Mouse (Mus musculus) embryonic fibroblast, embryonic 13.5 days (primary cell): ENCODE measurements around the gene Aif1. TPM values are rescaled to one million over a fixed set of nuclear protein-coding genes. Genes with fewer than 3 reads are reported as not detected.

Experiments used
- H3K27ac ChIP-seq: 2 replicates; pipeline ENCODE4 v1.5.1; 2012; ENCODE audit warnings: low read length, control low read depth, inconsistent platforms; ENCODE audit not compliant: insufficient read depth
- H3K4me1 ChIP-seq: 2 replicates; pipeline ENCODE4 v1.6.1; 2011; ENCODE audit warnings: low read length; ENCODE audit not compliant: control insufficient read depth, insufficient read depth
- H3K4me3 ChIP-seq: 2 replicates; pipeline ENCODE4 v1.5.1; 2011; ENCODE audit warnings: mild to moderate bottlenecking, control low read depth, low read length; ENCODE audit not compliant: insufficient read depth
- CTCF ChIP-seq: IDR thresholded peaks from 2 replicates; pipeline ENCODE4 v1.5.1; 2011; ENCODE audit warnings: mild to moderate bottlenecking, control low read depth, low read length, moderate library complexity, borderline replicate concordance; ENCODE audit not compliant: insufficient read depth
- POLR2A ChIP-seq: IDR thresholded peaks from 2 replicates; pipeline ENCODE4 v1.6.1; 2011; ENCODE audit warnings: low read depth, mild to moderate bottlenecking, control low read depth, low read length, moderate library complexity
- polyA plus RNA-seq: library from polyadenylated mRNA; stranded (reverse); fragments of >200 nt; gene quantifications from 2 replicates; pipeline ENCODE4 v1.2.4, GENCODE M21; 2011; ENCODE audit warnings: low read depth; ENCODE audit not compliant: missing spikeins, insufficient read length

Aif1 gene
- not detected in 2 replicates for polyA plus RNA-seq

- H3K27ac ChIP-seq = no peak within 1 kb of the TSS
- no peak for TF ChIP-seq CTCF
- no peak within 1 kb of the TSS for H3K4me3 ChIP-seq
- H3K4me1 ChIP-seq = peaks cover 3% of the 10 kb centered on the region; the same call in 1 of the 2 replicates
Observed at GRCm38 (mm10) chr17:35175968-35176367, at the start of gene Aif1. TSS of gene Aif1 (minus strand) at chr17:35176068.

- H3K4me3 ChIP-seq = no peak overlapping the region
- TF ChIP-seq POLR2A = no peak
- TF ChIP-seq CTCF = no peak
- H3K4me1 ChIP-seq = peaks cover 7% of the 10 kb centered on the region
- no peak overlapping the region for H3K27ac ChIP-seq
Observed at GRCm38 (mm10) chr17:35225456-35225855, 49.6 kb upstream of the Aif1 start.

GRCm38 (mm10) chr17:35224641-35225040 is 48.8 kb upstream of the Aif1 start:
- no peak overlapping the region for H3K27ac ChIP-seq
- peaks cover 7% of the 10 kb centered on the region for H3K4me1 ChIP-seq
- no peak overlapping the region for H3K4me3 ChIP-seq
- TF ChIP-seq CTCF (no peak), POLR2A (no peak)

GRCm38 (mm10) chr17:35222299-35222698 is 46.4 kb upstream of the Aif1 start:
- Histone ChIP-seq H3K4me1 (peaks cover 7% of the 10 kb centered on the region), H3K27ac (no peak overlapping the region), H3K4me3 (no peak overlapping the region)
- no peak for TF ChIP-seq CTCF

GRCm38 (mm10) chr17:35220156-35220952 is 44.5 kb upstream of the Aif1 start, which contains the start of gene Gm16181:
TSS of gene Gm16181 (plus strand) at chr17:35220834.
- H3K27ac ChIP-seq = no peak within 1 kb of the TSS
- peaks cover 1% of the 10 kb centered on the region for H3K4me1 ChIP-seq
- TF ChIP-seq POLR2A = no peak
- TF ChIP-seq CTCF = no peak

GRCm38 (mm10) chr17:35219601-35220041 is 43.8 kb upstream of the Aif1 start:
- Histone ChIP-seq H3K27ac (no peak overlapping the region), H3K4me3 (no peak overlapping the region), H3K4me1 (no peaks in the 10 kb centered on the region)
- TF ChIP-seq CTCF (no peak), POLR2A (no peak)

More at GRCm38 (mm10) chr17:35220156-35220952, 44.5 kb upstream of the Aif1 start, which contains the start of gene Gm16181:
- H3K4me3 ChIP-seq = no peak within 1 kb of the TSS

- H3K4me1 ChIP-seq = no peaks in the 10 kb centered on the region
- H3K27ac ChIP-seq = no peak overlapping the region
- no peak overlapping the region for H3K4me3 ChIP-seq
- no peak for TF ChIP-seq CTCF
- TF ChIP-seq POLR2A = no peak
Observed at GRCm38 (mm10) chr17:35218516-35219193, 42.8 kb upstream of the Aif1 start.

- H3K4me3 ChIP-seq = no peak overlapping the region
- no peaks in the 10 kb centered on the region for H3K4me1 ChIP-seq
- TF ChIP-seq CTCF (no peak), POLR2A (no peak)
- H3K27ac ChIP-seq = no peak overlapping the region
Observed at GRCm38 (mm10) chr17:35213071-35213470, 37.2 kb upstream of the Aif1 start.

- Histone ChIP-seq H3K27ac (no peak overlapping the region), H3K4me3 (no peak overlapping the region), H3K4me1 (no peaks in the 10 kb centered on the region)
- no peak for TF ChIP-seq CTCF
- no peak for TF ChIP-seq POLR2A
Observed at GRCm38 (mm10) chr17:35210593-35210992, 34.7 kb upstream of the Aif1 start.
